Mouse (Mus musculus) myocyte (in vitro differentiated cells): Measurements from ENCODE around the gene Spats1. TPM values are rescaled to one million over a fixed set of nuclear protein-coding genes. Genes with fewer than 3 reads are reported as not detected.

Source experiments
- H3K27me3 ChIP-seq: one replicate; pipeline ENCODE4 v1.6.1; 2011; ENCODE audit not compliant: control insufficient read depth, insufficient read depth, insufficient read length
- H3K36me3 ChIP-seq: one replicate; pipeline ENCODE4 v1.6.1; 2011; ENCODE audit not compliant: control insufficient read depth, insufficient read depth
- H3K4me2 ChIP-seq: one replicate; pipeline ENCODE4 v1.6.1; 2011; ENCODE audit warnings: low read depth, control low read depth
- H3K4me3 ChIP-seq: one replicate; pipeline ENCODE4 v1.5.1; 2011; ENCODE audit warnings: mild to moderate bottlenecking, control low read depth, moderate library complexity
- H3K79me2 ChIP-seq: one replicate; pipeline ENCODE4 v1.6.1; 2011; ENCODE audit not compliant: control insufficient read depth, insufficient read depth
- H3ac ChIP-seq: one replicate; pipeline ENCODE4 v1.6.1; 2011; ENCODE audit not compliant: control insufficient read depth, insufficient read length
- CEBPB ChIP-seq: IDR thresholded peaks from 2 replicates; pipeline ENCODE4 v1.6.1; 2011; ENCODE audit warnings: mild to moderate bottlenecking, moderate library complexity; ENCODE audit not compliant: poor library complexity, insufficient read depth, severe bottlenecking
- E2F4 ChIP-seq: IDR thresholded peaks from one replicate; pipeline ENCODE4 v1.6.1; 2011; ENCODE audit warnings: mild to moderate bottlenecking, control low read depth, moderate library complexity; ENCODE audit not compliant: insufficient read depth
- MAX ChIP-seq: IDR thresholded peaks from one replicate; pipeline ENCODE4 v1.6.1; 2011; ENCODE audit warnings: low read depth, mild to moderate bottlenecking, control low read depth
- MYOD1 ChIP-seq, 3 experiments: IDR thresholded peaks; one replicate each; pipeline ENCODE4 v1.6.1; 2011; ENCODE audit warnings: control low read depth in 2 of 3, low read depth in 2 of 3, mild to moderate bottlenecking in 2 of 3, moderate library complexity in 1 of 3; ENCODE audit not compliant: insufficient read length in 2 of 3, control insufficient read depth in 1 of 3
- MYOG ChIP-seq, 3 experiments: IDR thresholded peaks; one replicate each; pipeline ENCODE4 v1.6.1; 2011; ENCODE audit warnings: control low read depth in 2 of 3, low read depth in 2 of 3, mild to moderate bottlenecking in 2 of 3; ENCODE audit not compliant: insufficient read length in 2 of 3, control insufficient read depth in 1 of 3, insufficient read depth in 1 of 3
- POLR2A ChIP-seq: IDR thresholded peaks from one replicate; pipeline ENCODE4 v1.6.1; 2011; ENCODE audit warnings: low read depth, mild to moderate bottlenecking, control low read depth, moderate library complexity; ENCODE audit not compliant: insufficient read length
- POLR2AphosphoS2 ChIP-seq: IDR thresholded peaks from one replicate; pipeline ENCODE4 v1.6.1; 2011; ENCODE audit warnings: low read depth, control low read depth; ENCODE audit not compliant: insufficient read length
- REST ChIP-seq: IDR thresholded peaks from one replicate; pipeline ENCODE4 v1.6.1; 2011; ENCODE audit warnings: mild to moderate bottlenecking, control low read depth, moderate library complexity; ENCODE audit not compliant: insufficient read depth, insufficient read length
- SRF ChIP-seq: IDR thresholded peaks from one replicate; pipeline ENCODE4 v1.6.1; 2011; ENCODE audit warnings: low read depth; ENCODE audit not compliant: control insufficient read depth, insufficient read length
- TCF12 ChIP-seq: IDR thresholded peaks from one replicate; pipeline ENCODE4 v1.6.1; 2011; ENCODE audit warnings: mild to moderate bottlenecking, control low read depth; ENCODE audit not compliant: poor library complexity, insufficient read depth, severe bottlenecking
- TCF3 ChIP-seq: IDR thresholded peaks from one replicate; pipeline ENCODE4 v1.6.1; 2011; ENCODE audit warnings: low read depth, control low read depth; ENCODE audit not compliant: insufficient read length
- USF1 ChIP-seq: IDR thresholded peaks from one replicate; pipeline ENCODE4 v1.6.1; 2011; ENCODE audit warnings: low read depth, mild to moderate bottlenecking, control low read depth, moderate library complexity
- polyA plus RNA-seq: library from polyadenylated mRNA; unstranded; fragments of >200 nt; fragmentation: generic; extraction: Trizol; gene quantifications from one replicate; pipeline ENCODE4 v1.2.1, GENCODE M21; 2012; ENCODE audit warnings: missing spikeins

Spats1 gene
- polyA plus RNA-seq, 1 experiment = 0.07 TPM

- no peak overlapping the region for H3ac ChIP-seq
- peaks cover 5% of the 10 kb centered on the region for H3K27me3 ChIP-seq
- H3K79me2 ChIP-seq = no peaks in the 10 kb centered on the region
- TF ChIP-seq MYOD1 (IDR thresholded peaks at IDR 0.05; ENCODE audit: control insufficient read depth in 1 of 3, insufficient read length in 2 of 3, low read depth in 2 of 3) (peak in 1 of 3 experiments; percentile 23), CEBPB (no peak), USF1 (no peak), MYOG (IDR thresholded peaks at IDR 0.05; ENCODE audit: control insufficient read depth in 1 of 3, insufficient read depth in 1 of 3, insufficient read length in 2 of 3, low read depth in 2 of 3) (no peak), SRF (no peak), TCF12 (no peak), MAX (no peak), TCF3 (no peak), POLR2A (no peak), REST (peak; percentile 62), E2F4 (no peak), POLR2AphosphoS2 (no peak)
- H3K4me3 ChIP-seq = no peak overlapping the region
- H3K4me2 ChIP-seq = no peak overlapping the region
- H3K36me3 ChIP-seq = no peaks in the 10 kb centered on the region
These were observed 12.0 kb upstream of the Spats1 start for GRCm38 (mm10) chr17:45487216-45487615.

GRCm38 (mm10) chr17:45485581-45485980 lies 10.4 kb upstream of the Spats1 start:
- no peaks in the 10 kb centered on the region for H3K79me2 ChIP-seq
- peaks cover 7% of the 10 kb centered on the region for H3K27me3 ChIP-seq
- TF ChIP-seq POLR2A (no peak), CEBPB (no peak), USF1 (no peak), MAX (no peak), POLR2AphosphoS2 (no peak), TCF12 (no peak), MYOG (IDR thresholded peaks at IDR 0.05; ENCODE audit: control insufficient read depth in 1 of 3, insufficient read depth in 1 of 3, insufficient read length in 2 of 3, low read depth in 2 of 3) (no peak), E2F4 (no peak), TCF3 (no peak), MYOD1 (IDR thresholded peaks at IDR 0.05; ENCODE audit: control insufficient read depth in 1 of 3, insufficient read length in 2 of 3, low read depth in 2 of 3) (no peak), REST (no peak), SRF (no peak)
- H3ac ChIP-seq = no peak overlapping the region
- no peaks in the 10 kb centered on the region for H3K36me3 ChIP-seq
- H3K4me3 ChIP-seq = no peak overlapping the region
- H3K4me2 ChIP-seq = no peak overlapping the region

- Histone ChIP-seq H3K27me3 (peaks cover 10% of the 10 kb centered on the region), H3K4me3 (no peak overlapping the region), H3K79me2 (no peaks in the 10 kb centered on the region), H3K36me3 (no peaks in the 10 kb centered on the region), H3ac (no peak overlapping the region), H3K4me2 (no peak overlapping the region)
- no peak for TF ChIP-seq TCF12
- no peak for TF ChIP-seq MYOG (IDR thresholded peaks at IDR 0.05; ENCODE audit: control insufficient read depth in 1 of 3, insufficient read depth in 1 of 3, insufficient read length in 2 of 3, low read depth in 2 of 3)
- TF ChIP-seq POLR2A = no peak
These were observed 5.2 kb upstream of the Spats1 start for GRCm38 (mm10) chr17:45480429-45480828.

- H3ac ChIP-seq = no peak overlapping the region
- peaks cover 10% of the 10 kb centered on the region for H3K27me3 ChIP-seq
- TF ChIP-seq TCF3 (no peak), CEBPB (no peak), REST (no peak), TCF12 (no peak), SRF (no peak), MYOD1 (IDR thresholded peaks at IDR 0.05; ENCODE audit: control insufficient read depth in 1 of 3, insufficient read length in 2 of 3, low read depth in 2 of 3) (no peak), POLR2A (no peak), MAX (no peak), POLR2AphosphoS2 (no peak), E2F4 (no peak), MYOG (IDR thresholded peaks at IDR 0.05; ENCODE audit: control insufficient read depth in 1 of 3, insufficient read depth in 1 of 3, insufficient read length in 2 of 3, low read depth in 2 of 3) (no peak), USF1 (no peak)
- H3K36me3 ChIP-seq = no peaks in the 10 kb centered on the region
- H3K4me3 ChIP-seq = no peak overlapping the region
- no peaks in the 10 kb centered on the region for H3K79me2 ChIP-seq
- H3K4me2 ChIP-seq = no peak overlapping the region
These were observed 3.1 kb upstream of the Spats1 start for GRCm38 (mm10) chr17:45478234-45478825.

GRCm38 (mm10) chr17:45474146-45474545 lies 1.1 kb downstream of the Spats1 start:
- Histone ChIP-seq H3K4me2 (peak overlapping the region; percentile 72), H3ac (no peak overlapping the region), H3K4me3 (peak overlapping the region; percentile 22), H3K27me3 (peaks cover 8% of the 10 kb centered on the region), H3K79me2 (no peaks in the 10 kb centered on the region), H3K36me3 (no peaks in the 10 kb centered on the region)
- TF ChIP-seq TCF3 = no peak
- TF ChIP-seq MYOD1 (IDR thresholded peaks at IDR 0.05; ENCODE audit: control insufficient read depth in 1 of 3, insufficient read length in 2 of 3, low read depth in 2 of 3) = no peak
- no peak for TF ChIP-seq TCF12
- TF ChIP-seq REST = no peak
- no peak for TF ChIP-seq MYOG (IDR thresholded peaks at IDR 0.05; ENCODE audit: control insufficient read depth in 1 of 3, insufficient read depth in 1 of 3, insufficient read length in 2 of 3, low read depth in 2 of 3)
- no peak for TF ChIP-seq POLR2AphosphoS2
- TF ChIP-seq USF1 = no peak
- TF ChIP-seq SRF = no peak
- no peak for TF ChIP-seq POLR2A
- TF ChIP-seq MAX = no peak
- no peak for TF ChIP-seq E2F4
- TF ChIP-seq CEBPB = no peak
